In genomic region chr6:71337666-71338065, GRCm38 (mm10) we compare ENCODE assay signal across 29 mouse cellular contexts. TPM values are rescaled to one million over a fixed set of nuclear protein-coding genes. Genes with fewer than 3 reads are reported as not detected.
"Had no signal": no experiment of that assay in that cellular context is flagged by ENCODE, and none has a peak within 500 bp of the region (broad histone marks: within the 10 kb centered on the region; RNA-seq: fewer than 3 reads in every experiment).

No protein-coding gene starts in this region.

- DNase-seq: kidney, adult 11 months; kidney, adult 9 months; kidney, postnatal 14 days; kidney, postnatal 4 days; left cerebral cortex, postnatal 4 days; liver, postnatal 0 days; lung, embryonic 14.5 days; lung, postnatal 10 days; lung, postnatal 4 days; retina, postnatal 1 day; right cerebral cortex, postnatal 25 days; spleen, adult 18-20 months had no signal

- ATAC-seq: intestine, embryonic 15.5 days; liver, postnatal 0 days; midbrain, embryonic 15.5 days had no signal

- H3K4me1 ChIP-seq: intestine, embryonic 15.5 days; limb, embryonic 12.5 days; midbrain, embryonic 12.5 days; midbrain, embryonic 15.5 days; neural tube, embryonic 13.5 days; stomach, embryonic 15.5 days had no signal

- H3K36me3 ChIP-seq: intestine, embryonic 15.5 days; limb, embryonic 12.5 days; limb, embryonic 15.5 days; midbrain, embryonic 12.5 days; midbrain, embryonic 15.5 days; neural tube, embryonic 13.5 days; stomach, embryonic 15.5 days had no signal

- H3K27ac ChIP-seq: intestine, embryonic 15.5 days; limb, embryonic 12.5 days; limb, embryonic 15.5 days; liver, embryonic 14.5 days; midbrain, embryonic 12.5 days; midbrain, embryonic 15.5 days; neural tube, embryonic 13.5 days; stomach, embryonic 15.5 days had no signal

- H3K27me3 ChIP-seq: intestine, embryonic 15.5 days; limb, embryonic 12.5 days; limb, embryonic 15.5 days; midbrain, embryonic 12.5 days; midbrain, embryonic 15.5 days; neural tube, embryonic 13.5 days; stomach, embryonic 15.5 days had no signal

- H3K4me3 ChIP-seq: intestine, embryonic 15.5 days; limb, embryonic 12.5 days; limb, embryonic 15.5 days; midbrain, embryonic 12.5 days; midbrain, embryonic 15.5 days; myocyte; neural tube, embryonic 13.5 days; stomach, embryonic 15.5 days had no signal

- H3K9me3 ChIP-seq: intestine, embryonic 15.5 days; limb, embryonic 12.5 days; limb, embryonic 15.5 days; midbrain, embryonic 12.5 days; midbrain, embryonic 15.5 days; neural tube, embryonic 13.5 days; stomach, embryonic 15.5 days had no signal

RNA-seq across cellular contexts. Expression of gene Cd8b1, which starts 15.1 kb away (rescaled TPM):
- total RNA-seq: layer of hippocampus, adult 18-20 months; layer of hippocampus, postnatal 14 days; left cerebral cortex, adult 8-10 months; left cerebral cortex, postnatal 14 days; left cerebral cortex, postnatal 4 days had no signal
- polyA plus RNA-seq: intestine, embryonic 15.5 days; limb, embryonic 12.5 days; limb, embryonic 15.5 days; liver, embryonic 11.5 days; liver, embryonic 14.5 days; liver, postnatal 0 days; lung, embryonic 14.5 days; midbrain, embryonic 12.5 days; midbrain, embryonic 15.5 days; myocyte; neural tube, embryonic 13.5 days had no signal

RNA-seq across cellular contexts. Expression of gene Smyd1, which starts 15.6 kb away (rescaled TPM):
- total RNA-seq: megakaryocyte, adult 5-6 weeks; monocyte, adult 5-6 weeks; neutrophil, adult 5-6 weeks had no signal

RNA-seq across cellular contexts. Expression of gene Cd8a, which starts 35.6 kb away (rescaled TPM):
- total RNA-seq: layer of hippocampus, adult 18-20 months; layer of hippocampus, postnatal 14 days; left cerebral cortex, postnatal 14 days; left cerebral cortex, postnatal 4 days had no signal
- polyA plus RNA-seq: intestine, embryonic 15.5 days; limb, embryonic 15.5 days; liver, embryonic 11.5 days; liver, embryonic 14.5 days; lung, embryonic 14.5 days; midbrain, embryonic 12.5 days; midbrain, embryonic 15.5 days; myocyte; neural tube, embryonic 13.5 days had no signal
